Mouse (Mus musculus) limb, embryonic 12.5 days (tissue): ENCODE results near the gene Spo11. TPM values are rescaled to one million over a fixed set of nuclear protein-coding genes. Genes with fewer than 3 reads are reported as not detected.

ENCODE experiments used
- ATAC-seq: fragments of 200-750 bp; cut with Nextera tagmentation; 2 replicates; pipeline ENCODE4 v1.8.0; 2017; ENCODE audit warnings: low read depth, moderate TSS enrichment; ENCODE audit not compliant: insufficient number of reproducible peaks, insufficient read depth, low FRiP score, low TSS enrichment
- H3K27ac ChIP-seq: fragments of 300-500 bp; sonication (generic); 2 replicates; pipeline ENCODE4 v1.5.1; 2016; ENCODE audit warnings: mild to moderate bottlenecking, moderate library complexity
- H3K27me3 ChIP-seq: fragments of 300-500 bp; sonication (generic); 2 replicates; pipeline ENCODE4 v1.6.1; 2016; ENCODE audit warnings: mild to moderate bottlenecking, moderate library complexity
- H3K36me3 ChIP-seq: fragments of 300-500 bp; sonication (generic); 2 replicates; pipeline ENCODE4 v1.6.1; 2016; ENCODE audit warnings: mild to moderate bottlenecking, moderate library complexity
- H3K4me1 ChIP-seq: fragments of 300-500 bp; sonication (generic); replicated peaks from 2 replicates; pipeline ENCODE4 v1.6.1; 2016
- H3K4me2 ChIP-seq: fragments of 300-500 bp; sonication (generic); 2 replicates; pipeline ENCODE4 v1.6.1; 2016; ENCODE audit warnings: mild to moderate bottlenecking, moderate library complexity
- H3K4me3 ChIP-seq: fragments of 300-500 bp; sonication (generic); replicated peaks from 2 replicates; pipeline ENCODE4 v1.5.1; 2016; ENCODE audit warnings: mild to moderate bottlenecking
- H3K9ac ChIP-seq: fragments of 300-500 bp; sonication (generic); replicated peaks from 2 replicates; pipeline ENCODE4 v1.6.1; 2016; ENCODE audit warnings: mild to moderate bottlenecking, moderate library complexity
- H3K9me3 ChIP-seq: fragments of 300-500 bp; sonication (generic); 2 replicates; pipeline ENCODE4 v1.6.1; 2016; ENCODE audit warnings: mild to moderate bottlenecking, moderate library complexity
- WGBS: fragments of 180-500 bp; shearing (Covaris S2); methylation state at CpG from one replicate; pipeline ENCODE4 v1.1.7; 2016; 5-methylcytosine and 5-hydroxymethylcytosine counted together
- polyA plus RNA-seq: library from polyadenylated mRNA; unstranded; fragments of >200 nt; fragmentation: Nextera tagmentation; extraction: Ambion mirVana; gene quantifications from 2 replicates; pipeline ENCODE4 v1.2.1, GENCODE M21; 2016

Spo11 gene
- polyA plus RNA-seq, 1 experiment from 2014 or later = 1.6 TPM

DNA sequence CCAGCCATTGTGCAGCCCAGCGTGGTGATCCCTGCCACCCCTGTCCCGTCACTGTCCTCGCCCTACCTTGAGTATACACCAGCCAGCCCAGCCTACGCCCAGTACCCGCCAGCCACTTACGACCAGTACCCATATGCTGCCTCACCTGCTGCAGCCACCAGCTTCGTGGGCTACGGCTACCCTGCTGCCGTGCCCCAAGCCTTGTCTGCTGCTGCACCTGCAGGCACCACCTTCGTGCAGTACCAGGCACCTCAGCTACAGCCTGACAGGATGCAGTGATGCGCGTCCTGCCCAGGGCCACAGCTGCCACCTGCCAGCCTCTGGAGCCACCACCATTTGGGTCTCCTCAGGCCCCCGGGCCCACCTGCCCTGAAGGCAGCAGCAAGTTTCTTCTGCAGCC lies 56.0 kb downstream of the Spo11 start:
- Histone ChIP-seq H3K27me3 (no peaks in the 10 kb centered on the region), H3K9me3 (no peaks in the 10 kb centered on the region), H3K36me3 (peaks cover 76% of the 10 kb centered on the region), H3K4me2 (no peak overlapping the region), H3K4me1 (no peaks in the 10 kb centered on the region), H3K9ac (no peak overlapping the region), H3K27ac (no peak overlapping the region), H3K4me3 (no peak overlapping the region)
- no peak for ATAC-seq
- WGBS = 94% methylated on average over 13 of the region's 13 CpGs

DNA sequence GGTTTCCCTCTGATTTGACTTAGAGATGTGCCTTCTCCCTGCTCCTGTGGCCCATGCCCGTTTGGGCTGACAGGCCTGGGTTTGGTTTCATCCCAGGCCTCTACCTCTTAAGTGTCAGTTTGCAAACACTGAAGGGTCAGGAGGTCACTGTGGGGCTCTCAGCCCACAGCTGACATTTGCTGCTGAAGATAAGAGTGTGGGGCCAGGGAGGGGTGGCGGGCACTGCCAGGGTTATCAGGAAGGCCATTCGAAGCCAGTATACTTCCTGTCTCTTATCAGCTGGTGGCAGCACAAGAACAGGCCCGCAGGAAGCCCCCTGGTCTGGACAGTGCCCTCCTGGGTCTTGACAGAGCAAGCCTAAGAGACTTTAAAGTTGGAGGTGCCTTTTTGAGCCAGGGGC lies 57.5 kb downstream of the Spo11 start:
- Histone ChIP-seq H3K9me3 (no peaks in the 10 kb centered on the region), H3K27me3 (no peaks in the 10 kb centered on the region), H3K36me3 (peaks cover 62% of the 10 kb centered on the region), H3K4me3 (no peak overlapping the region), H3K4me1 (no peaks in the 10 kb centered on the region), H3K27ac (no peak overlapping the region), H3K9ac (no peak overlapping the region), H3K4me2 (no peak overlapping the region)
- 60% methylated on average over 4 of the region's 4 CpGs for WGBS
- no peak for ATAC-seq

DNA sequence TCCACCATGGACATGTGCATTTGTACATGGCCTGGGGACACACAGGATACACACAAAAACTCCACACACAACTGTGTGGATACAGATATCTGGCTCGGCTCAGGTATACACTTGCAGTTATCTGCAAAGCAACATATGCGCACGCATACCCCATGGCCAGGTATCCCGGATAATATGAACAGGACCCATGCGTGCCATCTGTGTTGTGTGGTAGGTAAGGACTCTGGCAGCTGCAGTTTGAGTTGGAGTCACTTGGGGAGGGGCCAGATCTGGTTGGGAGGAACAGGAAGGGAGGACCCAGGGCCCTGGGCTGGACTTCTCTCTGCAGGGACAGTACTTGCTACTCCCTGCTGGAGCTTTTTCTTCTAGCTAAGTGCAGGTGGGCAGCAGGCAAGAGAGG lies 58.2 kb downstream of the Spo11 start:
- ATAC-seq = no peak

GRCm38 (mm10) chr2:173036055-173036454 lies 58.6 kb downstream of the Spo11 start:
- Histone ChIP-seq H3K27ac (peak overlapping the region; percentile 25; the same call in 1 of the 2 replicates), H3K9ac (no peak overlapping the region; the same call in 1 of the 2 replicates), H3K9me3 (no peaks in the 10 kb centered on the region), H3K27me3 (no peaks in the 10 kb centered on the region), H3K36me3 (peaks cover 51% of the 10 kb centered on the region), H3K4me1 (no peaks in the 10 kb centered on the region), H3K4me2 (no peak overlapping the region), H3K4me3 (no peak overlapping the region)
- WGBS = 90% methylated on average over 5 of the region's 5 CpGs
- ATAC-seq = no peak

More for the DNA sequence above, 58.2 kb downstream of the Spo11 start:
- Histone ChIP-seq H3K4me1 (no peaks in the 10 kb centered on the region), H3K9me3 (no peaks in the 10 kb centered on the region), H3K36me3 (peaks cover 55% of the 10 kb centered on the region), H3K4me3 (no peak overlapping the region), H3K27me3 (no peaks in the 10 kb centered on the region), H3K9ac (no peak overlapping the region), H3K27ac (no peak overlapping the region; the same call in 1 of the 2 replicates), H3K4me2 (no peak overlapping the region)
- WGBS = 95% methylated on average over 5 of the region's 5 CpGs

- no peak for ATAC-seq
- Histone ChIP-seq H3K27me3 (no peaks in the 10 kb centered on the region), H3K4me2 (no peak overlapping the region), H3K4me1 (no peaks in the 10 kb centered on the region), H3K4me3 (no peak overlapping the region), H3K36me3 (peaks cover 46% of the 10 kb centered on the region), H3K9ac (no peak overlapping the region), H3K9me3 (no peaks in the 10 kb centered on the region), H3K27ac (peak overlapping the region; percentile 25; the same call in 1 of the 2 replicates)
- WGBS = 56% methylated on average over 4 of the region's 4 CpGs
Measured at GRCm38 (mm10) chr2:173036611-173037010, 59.1 kb downstream of the Spo11 start.

GRCm38 (mm10) chr2:173037347-173037746 lies 59.8 kb downstream of the Spo11 start:
- Histone ChIP-seq H3K27ac (peak overlapping the region; percentile 12; the same call in 1 of the 2 replicates), H3K27me3 (no peaks in the 10 kb centered on the region), H3K9ac (no peak overlapping the region), H3K4me1 (no peaks in the 10 kb centered on the region), H3K9me3 (no peaks in the 10 kb centered on the region), H3K36me3 (peaks cover 38% of the 10 kb centered on the region), H3K4me3 (no peak overlapping the region), H3K4me2 (no peak overlapping the region)
- WGBS = 74% methylated on average over 5 of the region's 5 CpGs
- ATAC-seq = no peak

GRCm38 (mm10) chr2:173037827-173038607 lies 60.5 kb downstream of the Spo11 start:
- H3K36me3 ChIP-seq = peaks cover 32% of the 10 kb centered on the region
- no peaks in the 10 kb centered on the region; the same call in 1 of the 2 replicates for H3K4me1 ChIP-seq
- peak overlapping the region; percentile 12; the same call in 1 of the 2 replicates for H3K27ac ChIP-seq
- no peak; the same call in 1 of the 2 replicates for ATAC-seq
- no peak overlapping the region for H3K4me3 ChIP-seq
- H3K9ac ChIP-seq = no peak overlapping the region
- H3K4me2 ChIP-seq = no peak overlapping the region
- H3K27me3 ChIP-seq = no peaks in the 10 kb centered on the region
- H3K9me3 ChIP-seq = no peaks in the 10 kb centered on the region
- 78% methylated on average over 7 of the region's 7 CpGs for WGBS

GRCm38 (mm10) chr2:173039041-173039440 lies 61.5 kb downstream of the Spo11 start:
- Histone ChIP-seq H3K27me3 (no peaks in the 10 kb centered on the region), H3K27ac (no peak overlapping the region), H3K4me1 (no peaks in the 10 kb centered on the region; the same call in 1 of the 2 replicates), H3K4me2 (no peak overlapping the region), H3K4me3 (no peak overlapping the region), H3K9ac (no peak overlapping the region), H3K9me3 (no peaks in the 10 kb centered on the region), H3K36me3 (peaks cover 21% of the 10 kb centered on the region)
- ATAC-seq = no peak
- 89% methylated on average over 4 of the region's 4 CpGs for WGBS

DNA sequence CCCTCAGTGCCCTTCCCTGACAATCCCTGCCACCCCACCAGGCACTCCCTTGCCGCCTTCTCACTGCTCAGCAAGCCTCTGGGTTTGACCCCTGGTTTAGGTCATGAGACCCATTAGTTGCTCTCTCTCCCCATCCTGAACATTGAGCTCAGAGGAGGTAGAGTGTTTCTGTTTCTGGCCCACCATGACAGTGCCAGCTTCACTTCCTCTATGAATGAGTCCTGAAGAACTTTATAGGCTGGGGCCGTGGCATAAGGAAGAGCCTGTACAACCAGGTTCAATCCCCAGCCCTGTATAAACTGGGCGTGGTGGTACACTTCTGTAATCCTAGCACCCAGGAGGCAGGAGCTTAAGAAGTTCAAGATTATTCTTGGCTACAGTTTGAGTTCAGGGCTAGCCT lies 63.3 kb downstream of the Spo11 start:
- H3K4me3 ChIP-seq = no peak overlapping the region
- no peaks in the 10 kb centered on the region for H3K27me3 ChIP-seq
- H3K27ac ChIP-seq = no peak overlapping the region
- H3K9me3 ChIP-seq = no peaks in the 10 kb centered on the region
- ATAC-seq = no peak
- H3K4me1 ChIP-seq = no peaks in the 10 kb centered on the region; the same call in 1 of the 2 replicates
- H3K9ac ChIP-seq = no peak overlapping the region
- H3K36me3 ChIP-seq = peaks cover 4% of the 10 kb centered on the region; the same call in 1 of the 2 replicates
- H3K4me2 ChIP-seq = no peak overlapping the region
- WGBS = 83% methylated on average over 3 of the region's 3 CpGs

DNA sequence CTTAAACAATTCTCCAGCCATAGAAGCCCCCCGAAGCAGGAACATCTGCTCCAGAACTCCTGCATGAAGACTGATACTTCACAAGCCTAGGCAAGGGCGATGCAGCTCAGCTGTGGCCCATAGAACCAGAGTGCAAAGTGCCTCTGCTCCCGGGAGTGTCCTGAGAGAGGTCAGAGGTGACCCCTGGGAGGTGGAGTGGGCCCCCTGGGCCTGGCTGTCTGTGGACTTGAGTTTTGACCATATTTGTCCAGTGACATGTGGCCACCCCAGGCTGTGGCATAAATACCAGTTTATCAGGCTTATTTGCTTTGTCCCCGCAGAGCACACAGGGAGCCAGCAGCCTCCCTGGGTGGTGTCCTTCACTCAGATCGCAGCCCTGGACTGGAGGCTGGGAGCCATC lies 63.7 kb downstream of the Spo11 start:
- no peaks in the 10 kb centered on the region; the same call in 1 of the 2 replicates for H3K4me1 ChIP-seq
- H3K9me3 ChIP-seq = no peaks in the 10 kb centered on the region
- no peak overlapping the region for H3K4me2 ChIP-seq
- H3K36me3 ChIP-seq = no peaks in the 10 kb centered on the region; the same call in 1 of the 2 replicates
- no peak overlapping the region for H3K9ac ChIP-seq
- no peak overlapping the region for H3K27ac ChIP-seq
- ATAC-seq = no peak
- 65% methylated on average over 5 of the region's 5 CpGs for WGBS
- no peak overlapping the region for H3K4me3 ChIP-seq
- no peaks in the 10 kb centered on the region for H3K27me3 ChIP-seq

- 71% methylated on average over 1 of the region's 1 CpGs for WGBS
- Histone ChIP-seq H3K4me3 (no peak overlapping the region), H3K36me3 (no peaks in the 10 kb centered on the region), H3K9ac (no peak overlapping the region), H3K4me1 (no peaks in the 10 kb centered on the region; the same call in 1 of the 2 replicates), H3K9me3 (no peaks in the 10 kb centered on the region), H3K27me3 (no peaks in the 10 kb centered on the region), H3K4me2 (no peak overlapping the region), H3K27ac (no peak overlapping the region)
- no peak for ATAC-seq
Measured at GRCm38 (mm10) chr2:173041893-173042292, 64.4 kb downstream of the Spo11 start.
